Mouse (Mus musculus) limb, embryonic 11.5 days (tissue): ENCODE results near the gene Rps10. TPM values are rescaled to one million over a fixed set of nuclear protein-coding genes. Genes with fewer than 3 reads are reported as not detected.
"Not testable (repeated sequence)": the region's sequence is repeated elsewhere in the genome, so short reads cannot be mapped to it uniquely, and the experiment has no call there.

ENCODE experiments used
- ATAC-seq: fragments of 200-750 bp; cut with Nextera tagmentation; 2 replicates; pipeline ENCODE4 v1.8.0; 2017; ENCODE audit warnings: low read depth; ENCODE audit not compliant: insufficient number of reproducible peaks, low FRiP score, low TSS enrichment
- DNase-seq: peaks from one replicate; pipeline ENCODE4 v3.0.0-alpha.2; 2015; ENCODE audit warnings: low spot score
- H3K27ac ChIP-seq: fragments of 300-500 bp; sonication (generic); replicated peaks from 2 replicates; pipeline ENCODE4 v1.5.1; 2014; ENCODE audit warnings: low read depth, mild to moderate bottlenecking, low read length
- H3K27me3 ChIP-seq: fragments of 300-500 bp; sonication (generic); 2 replicates; pipeline ENCODE4 v1.6.1; 2014; ENCODE audit warnings: mild to moderate bottlenecking, low read length, mixed read lengths; ENCODE audit not compliant: control insufficient read depth, insufficient read depth
- H3K36me3 ChIP-seq: fragments of 300-500 bp; sonication (generic); 2 replicates; pipeline ENCODE4 v1.6.1; 2014; ENCODE audit warnings: mild to moderate bottlenecking, low read length, moderate library complexity, mixed read lengths; ENCODE audit not compliant: control insufficient read depth, insufficient read depth
- H3K4me1 ChIP-seq: fragments of 300-500 bp; sonication (generic); 2 replicates; pipeline ENCODE4 v1.6.1; 2014; ENCODE audit warnings: low read length, mixed read lengths; ENCODE audit not compliant: control insufficient read depth, insufficient read depth
- H3K4me2 ChIP-seq: fragments of 300-500 bp; sonication (generic); 2 replicates; pipeline ENCODE4 v1.6.1; 2014; ENCODE audit warnings: low read depth, mild to moderate bottlenecking, moderate library complexity; ENCODE audit not compliant: severe bottlenecking
- H3K4me3 ChIP-seq: fragments of 300-500 bp; sonication (generic); 2 replicates; pipeline ENCODE4 v1.5.1; 2014; ENCODE audit warnings: low read depth, low read length
- H3K9ac ChIP-seq: fragments of 300-500 bp; sonication (generic); 2 replicates; pipeline ENCODE4 v1.6.1; 2014; ENCODE audit warnings: mild to moderate bottlenecking, low read length
- H3K9me3 ChIP-seq: fragments of 300-500 bp; sonication (generic); 2 replicates; pipeline ENCODE4 v1.6.1; 2016; ENCODE audit warnings: low read length; ENCODE audit not compliant: control insufficient read depth
- WGBS: fragments of 180-500 bp; shearing (Covaris S2); extraction: QIAGEN DNeasy Blood & Tissue Kit; methylation state at CpG from one replicate; pipeline ENCODE4 v1.1.7; 2014; 5-methylcytosine and 5-hydroxymethylcytosine counted together
- polyA plus RNA-seq: library from polyadenylated mRNA; unstranded; fragments of >200 nt; fragmentation: Nextera tagmentation; extraction: Ambion mirVana; gene quantifications from 2 replicates; pipeline ENCODE4 v1.2.1, GENCODE M21; 2014

Rps10 gene
- polyA plus RNA-seq, 1 experiment from 2014 or later = 1,034 TPM

- WGBS = 89% methylated on average over 6 of the region's 6 CpGs
These were observed 3.4 kb upstream of the Rps10 start for GRCm38 (mm10) chr17:27639851-27640250.

GRCm38 (mm10) chr17:27638921-27639332, 2.5 kb upstream of the Rps10 start:
- H3K4me3 ChIP-seq = no peak overlapping the region
- no peaks in the 10 kb centered on the region for H3K27me3 ChIP-seq
- no peak overlapping the region for H3K4me2 ChIP-seq
- H3K36me3 ChIP-seq = no peaks in the 10 kb centered on the region
- no peak overlapping the region for H3K27ac ChIP-seq
- no peaks in the 10 kb centered on the region for H3K9me3 ChIP-seq
- DNase-seq = no peak
- ATAC-seq = no peak
- 78% methylated on average over 20 of the region's 20 CpGs for WGBS
- H3K9ac ChIP-seq = no peak overlapping the region
- peaks cover 16% of the 10 kb centered on the region for H3K4me1 ChIP-seq

More at GRCm38 (mm10) chr17:27639851-27640250, 3.4 kb upstream of the Rps10 start:
- not testable (repeated sequence) for DNase-seq, H3K9me3 ChIP-seq, H3K27ac ChIP-seq, H3K9ac ChIP-seq, H3K4me3 ChIP-seq, H3K27me3 ChIP-seq, H3K4me2 ChIP-seq, H3K36me3 ChIP-seq, ATAC-seq
- peaks cover 15% of the 10 kb centered on the region; the same call in 1 of the 2 replicates for H3K4me1 ChIP-seq

GRCm38 (mm10) chr17:27637333-27637732, 864 bp upstream of the Rps10 start:
- no peak overlapping the region for H3K4me2 ChIP-seq
- no peaks in the 10 kb centered on the region for H3K9me3 ChIP-seq
- no peak overlapping the region for H3K27ac ChIP-seq
- DNase-seq (no peak), ATAC-seq (no peak)
- no peak overlapping the region for H3K9ac ChIP-seq
- H3K36me3 ChIP-seq = peaks cover 8% of the 10 kb centered on the region
- H3K4me1 ChIP-seq = peaks cover 16% of the 10 kb centered on the region
- no peaks in the 10 kb centered on the region for H3K27me3 ChIP-seq
- WGBS = 78% methylated on average over 9 of the region's 9 CpGs
- H3K4me3 ChIP-seq = no peak overlapping the region

GRCm38 (mm10) chr17:27635575-27635903, 930 bp downstream of the Rps10 start:
- DNase-seq = not testable (repeated sequence)
- H3K4me1 ChIP-seq = peaks cover 17% of the 10 kb centered on the region

GRCm38 (mm10) chr17:27634871-27635574, 1.4 kb downstream of the Rps10 start, which contains the start of gene RPS10-NUDT3:
Gene RPS10-NUDT3 (minus strand): TSS chr17:27635222.
- Histone ChIP-seq H3K4me3 (peak within 1 kb of the TSS; percentile 89), H3K9me3 (no peaks in the 10 kb centered on the region), H3K9ac (peak within 1 kb of the TSS; percentile 95), H3K4me2 (peak within 1 kb of the TSS; percentile 88), H3K4me1 (peaks cover 17% of the 10 kb centered on the region), H3K27ac (peak within 1 kb of the TSS; percentile 86), H3K27me3 (no peaks in the 10 kb centered on the region), H3K36me3 (peaks cover 29% of the 10 kb centered on the region)
- peak; percentile 97 for DNase-seq
- under 1% methylated on average over 68 of the region's 72 CpGs for WGBS
- peak; percentile 92 for ATAC-seq

More at GRCm38 (mm10) chr17:27635575-27635903, 930 bp downstream of the Rps10 start:
- ATAC-seq = peak; percentile 6; the same call in 1 of the 2 replicates
- Histone ChIP-seq H3K4me2 (peak overlapping the region; percentile 43), H3K4me3 (peak overlapping the region; percentile 89), H3K9ac (peak overlapping the region; percentile 3; the same call in 1 of the 2 replicates), H3K36me3 (peaks cover 24% of the 10 kb centered on the region)
- not testable (repeated sequence) for H3K27me3 ChIP-seq, H3K27ac ChIP-seq, H3K9me3 ChIP-seq
- 49% methylated on average over 9 of the region's 9 CpGs for WGBS

GRCm38 (mm10) chr17:27629249-27630020, 7.0 kb downstream of the Rps10 start:
- Histone ChIP-seq H3K36me3 (peaks cover 29% of the 10 kb centered on the region), H3K4me1 (peaks cover 14% of the 10 kb centered on the region), H3K27me3 (no peaks in the 10 kb centered on the region), H3K4me2 (no peak overlapping the region), H3K9me3 (no peaks in the 10 kb centered on the region), H3K9ac (no peak overlapping the region), H3K27ac (no peak overlapping the region), H3K4me3 (no peak overlapping the region)
- peak; percentile 89 for DNase-seq
- WGBS = 62% methylated on average over 2 of the region's 2 CpGs
- no peak for ATAC-seq

GRCm38 (mm10) chr17:27628376-27628775, 8.1 kb downstream of the Rps10 start:
- peaks cover 11% of the 10 kb centered on the region for H3K4me1 ChIP-seq
- H3K27me3 ChIP-seq = no peaks in the 10 kb centered on the region
- ATAC-seq (no peak), DNase-seq (no peak)
- H3K4me3 ChIP-seq = no peak overlapping the region
- no peak overlapping the region for H3K27ac ChIP-seq
- WGBS = 92% methylated on average over 8 of the region's 8 CpGs
- H3K9ac ChIP-seq = no peak overlapping the region
- peaks cover 24% of the 10 kb centered on the region for H3K36me3 ChIP-seq
- H3K9me3 ChIP-seq = no peaks in the 10 kb centered on the region
- H3K4me2 ChIP-seq = no peak overlapping the region

GRCm38 (mm10) chr17:27627451-27627850, 9.0 kb downstream of the Rps10 start:
- ATAC-seq = no peak
- peaks cover 9% of the 10 kb centered on the region; the same call in 1 of the 2 replicates for H3K4me1 ChIP-seq
- no peaks in the 10 kb centered on the region for H3K9me3 ChIP-seq
- no peak overlapping the region for H3K9ac ChIP-seq
- DNase-seq = no peak
- no peak overlapping the region for H3K4me2 ChIP-seq
- WGBS = 69% methylated on average over 5 of the region's 5 CpGs
- H3K27ac ChIP-seq = no peak overlapping the region
- H3K27me3 ChIP-seq = no peaks in the 10 kb centered on the region
- H3K4me3 ChIP-seq = no peak overlapping the region
- H3K36me3 ChIP-seq = peaks cover 21% of the 10 kb centered on the region
